Mouse (Mus musculus): ENCODE results near the gene Bbs4. TPM values are rescaled to one million over a fixed set of nuclear protein-coding genes. Genes with fewer than 3 reads are reported as not detected.

Bbs4 gene
- total and polyA plus RNA-seq, 3 experiments = 2.6 to 4.5 (median 4.0) TPM

- dilution Hi-C loops (cut with MboI; ENCODE audit: extremely low pct_ligation_motif_present, extremely low pct_unique_long_range_greater_than_20kb, low sequenced_read_pairs) (no loop called here), in situ Hi-C loops (cut with MboI; ENCODE audit: low pct_ligation_motif_present, low pct_unique_long_range_greater_than_20kb, low sequenced_read_pairs) (no loop called here)
- Histone ChIP-seq H3K79me2 (replicated peaks; ENCODE audit: control insufficient read depth, extremely low read depth, insufficient read depth, poor library complexity, severe bottlenecking) (no peaks in the 10 kb centered on the region), H3K9me3 (replicated peaks; ENCODE audit: low read length) (peaks cover 6% of the 10 kb centered on the region), H3K9ac (ENCODE audit: insufficient read depth, low read depth) (no peak overlapping the region), H3K27ac (ENCODE audit: insufficient read depth, low read depth) (no peak overlapping the region), H3K27me3 (replicated peaks) (no peaks in the 10 kb centered on the region), H3K4me2 (ENCODE audit: insufficient read depth, low read depth, poor library complexity, severe bottlenecking) (no peak overlapping the region), H3K4me1 (ENCODE audit: control insufficient read depth in 1 of 2, insufficient read depth in 2 of 2) (no peaks in the 10 kb centered on the region), H3K36me3 (replicated peaks in 1 of 2; ENCODE audit: control insufficient read depth in 1 of 2, insufficient read depth in 1 of 2, low read length in 1 of 2) (no peaks in the 10 kb centered on the region), H3K4me3 (replicated peaks in 1 of 3; ENCODE audit: low read depth in 2 of 3, low read length in 2 of 3, poor library complexity in 1 of 3) (no peak overlapping the region)
- TF ChIP-seq SMC3 (IDR thresholded peaks at IDR 0.05; ENCODE audit: low read depth, low read length) (no peak), PAX5 (IDR thresholded peaks at IDR 0.05; ENCODE audit: low read length) (no peak), NRF1 (IDR thresholded peaks at IDR 0.05; ENCODE audit: low read depth, low read length) (no peak), ELF1 (IDR thresholded peaks at IDR 0.05; ENCODE audit: low read depth, low read length) (no peak), EP300 (IDR thresholded peaks at IDR 0.05; ENCODE audit: low read length) (no peak)
- no peak for DNase-seq (ENCODE audit: extremely low read depth)
Measured at GRCm38 (mm10) chr9:59375626-59376025, 22.3 kb upstream of the Bbs4 start.

- H3K4me3 ChIP-seq (replicated peaks in 1 of 3; ENCODE audit: low read depth in 2 of 3, low read length in 2 of 3, poor library complexity in 1 of 3) = no peak overlapping the region
- dilution Hi-C loops (cut with MboI; ENCODE audit: extremely low pct_ligation_motif_present, extremely low pct_unique_long_range_greater_than_20kb, low sequenced_read_pairs) = no loop called here
Measured at GRCm38 (mm10) chr9:59369646-59370045, 16.3 kb upstream of the Bbs4 start.

GRCm38 (mm10) chr9:59369220-59369619 is 15.9 kb upstream of the Bbs4 start:
- TF ChIP-seq NRF1 (IDR thresholded peaks at IDR 0.05; ENCODE audit: low read depth, low read length) (no peak), EP300 (IDR thresholded peaks at IDR 0.05; ENCODE audit: low read length) (no peak), SMC3 (IDR thresholded peaks at IDR 0.05; ENCODE audit: low read depth, low read length) (no peak), ZC3H11A (IDR thresholded peaks at IDR 0.05; ENCODE audit: low read depth, low read length) (no peak), MEF2A (IDR thresholded peaks at IDR 0.05; ENCODE audit: borderline replicate concordance, low read depth, low read length) (no peak), CHD2 (IDR thresholded peaks at IDR 0.05; ENCODE audit: low read length) (no peak), KAT2A (IDR thresholded peaks at IDR 0.05; ENCODE audit: insufficient replicate concordance, low read length) (no peak), MAX (IDR thresholded peaks at IDR 0.05; ENCODE audit: low read length) (no peak), E2F4 (IDR thresholded peaks at IDR 0.05; ENCODE audit: insufficient replicate concordance, low read depth, low read length) (no peak), POLR2A (IDR thresholded peaks at IDR 0.05; ENCODE audit: low read depth, low read length) (no peak), RCOR1 (conservative IDR thresholded peaks at IDR 0.05; ENCODE audit: low read depth, low read length) (no peak), PAX5 (IDR thresholded peaks at IDR 0.05; ENCODE audit: low read length) (no peak), USF2 (conservative IDR thresholded peaks at IDR 0.05; ENCODE audit: low read depth, low read length) (no peak), RAD21 (IDR thresholded peaks at IDR 0.05; ENCODE audit: low read depth, low read length) (no peak), TCF12 (IDR thresholded peaks at IDR 0.05; ENCODE audit: low read depth, low read length) (no peak), ZKSCAN1 (IDR thresholded peaks at IDR 0.05; ENCODE audit: borderline replicate concordance, low read depth, low read length) (no peak)
- in situ Hi-C loops (cut with MboI; ENCODE audit: low pct_ligation_motif_present, low pct_unique_long_range_greater_than_20kb, low sequenced_read_pairs) = no loop called here

More at GRCm38 (mm10) chr9:59369646-59370045, 16.3 kb upstream of the Bbs4 start:
- H3K4me1 ChIP-seq (ENCODE audit: control insufficient read depth in 1 of 2, insufficient read depth in 2 of 2) = peaks cover 0 to 4% of the 10 kb centered on the region in 2 experiments; a peak in 1 of 4 replicates
- no peaks in the 10 kb centered on the region for H3K79me2 ChIP-seq (replicated peaks; ENCODE audit: control insufficient read depth, extremely low read depth, insufficient read depth, poor library complexity, severe bottlenecking)
- TF ChIP-seq TCF12 (IDR thresholded peaks at IDR 0.05; ENCODE audit: low read depth, low read length) = no peak
- no peak for TF ChIP-seq E2F4 (IDR thresholded peaks at IDR 0.05; ENCODE audit: insufficient replicate concordance, low read depth, low read length)
- no peak for TF ChIP-seq ZMIZ1 (IDR thresholded peaks at IDR 0.05; ENCODE audit: low read depth, low read length)
- no peak for TF ChIP-seq EP300 (IDR thresholded peaks at IDR 0.05; ENCODE audit: low read length)
- TF ChIP-seq GABPA (IDR thresholded peaks at IDR 0.05; ENCODE audit: insufficient replicate concordance, low read depth, low read length) = no peak
- TF ChIP-seq ZKSCAN1 (IDR thresholded peaks at IDR 0.05; ENCODE audit: borderline replicate concordance, low read depth, low read length) = no peak
- no peak for TF ChIP-seq UBTF (IDR thresholded peaks at IDR 0.05; ENCODE audit: low read depth, low read length)
- TF ChIP-seq BHLHE40 (IDR thresholded peaks at IDR 0.05; ENCODE audit: low read depth, low read length) = no peak
- no peak for TF ChIP-seq HCFC1 (IDR thresholded peaks at IDR 0.05; ENCODE audit: low read depth, low read length)
- no peak for TF ChIP-seq CTCF (conservative IDR thresholded peaks at IDR 0.05 in 1 of 2, IDR thresholded peaks at IDR 0.05 in 1 of 2; ENCODE audit: low read depth in 2 of 2, low read length in 2 of 2)
- no peak for TF ChIP-seq USF2 (conservative IDR thresholded peaks at IDR 0.05; ENCODE audit: low read depth, low read length)
- TF ChIP-seq TBP (conservative IDR thresholded peaks at IDR 0.05; ENCODE audit: low read depth, low read length) = no peak
- H3K36me3 ChIP-seq (replicated peaks in 1 of 2; ENCODE audit: control insufficient read depth in 1 of 2, insufficient read depth in 1 of 2, low read length in 1 of 2) = no peaks in the 10 kb centered on the region
- no peak overlapping the region for H3K4me2 ChIP-seq (ENCODE audit: insufficient read depth, low read depth, poor library complexity, severe bottlenecking)
- in situ Hi-C loops (cut with MboI; ENCODE audit: low pct_ligation_motif_present, low pct_unique_long_range_greater_than_20kb, low sequenced_read_pairs) = no loop called here
- H3K9me3 ChIP-seq (replicated peaks; ENCODE audit: low read length) = peaks cover 9% of the 10 kb centered on the region
- no peak overlapping the region for H3K9ac ChIP-seq (ENCODE audit: insufficient read depth, low read depth)
- no peak for DNase-seq (ENCODE audit: extremely low read depth)
- H3K27ac ChIP-seq (ENCODE audit: insufficient read depth, low read depth) = no peak overlapping the region
- no peaks in the 10 kb centered on the region for H3K27me3 ChIP-seq (replicated peaks)

More at GRCm38 (mm10) chr9:59369220-59369619, 15.9 kb upstream of the Bbs4 start:
- no peak overlapping the region for H3K4me3 ChIP-seq (replicated peaks in 1 of 3; ENCODE audit: low read depth in 2 of 3, low read length in 2 of 3, poor library complexity in 1 of 3)
- no peak for DNase-seq (ENCODE audit: extremely low read depth)
- no peak overlapping the region for H3K4me2 ChIP-seq (ENCODE audit: insufficient read depth, low read depth, poor library complexity, severe bottlenecking)
- no peak overlapping the region for H3K27ac ChIP-seq (ENCODE audit: insufficient read depth, low read depth)
- H3K9ac ChIP-seq (ENCODE audit: insufficient read depth, low read depth) = no peak overlapping the region
- dilution Hi-C loops (cut with MboI; ENCODE audit: extremely low pct_ligation_motif_present, extremely low pct_unique_long_range_greater_than_20kb, low sequenced_read_pairs) = no loop called here
- H3K79me2 ChIP-seq (replicated peaks; ENCODE audit: control insufficient read depth, extremely low read depth, insufficient read depth, poor library complexity, severe bottlenecking) = no peaks in the 10 kb centered on the region
- H3K9me3 ChIP-seq (replicated peaks; ENCODE audit: low read length) = peaks cover 9% of the 10 kb centered on the region
- peaks cover 0 to 4% of the 10 kb centered on the region in 2 experiments; a peak in 1 of 4 replicates for H3K4me1 ChIP-seq (ENCODE audit: control insufficient read depth in 1 of 2, insufficient read depth in 2 of 2)
- H3K36me3 ChIP-seq (replicated peaks in 1 of 2; ENCODE audit: control insufficient read depth in 1 of 2, insufficient read depth in 1 of 2, low read length in 1 of 2) = no peaks in the 10 kb centered on the region
- no peaks in the 10 kb centered on the region for H3K27me3 ChIP-seq (replicated peaks)

Data from CH12.LX (cell line).